Mouse (Mus musculus) cortical plate, adult 2 months (tissue): ENCODE results near the gene Poc5.

Experiments used
- CTCF ChIP-seq: fragments of 200-500 bp; IDR thresholded peaks from 2 replicates; pipeline ENCODE4 v1.5.1; 2011; ENCODE audit warnings: mild to moderate bottlenecking, control low read depth, low read length; ENCODE audit not compliant: insufficient read depth; ENCODE audit errors: extremely low read depth
- POLR2A ChIP-seq: fragments of 200-500 bp; IDR thresholded peaks from 2 replicates; pipeline ENCODE4 v1.6.1; 2011; ENCODE audit warnings: mild to moderate bottlenecking, low read length, control low read depth; ENCODE audit not compliant: insufficient read depth; ENCODE audit errors: extremely low read depth

DNA sequence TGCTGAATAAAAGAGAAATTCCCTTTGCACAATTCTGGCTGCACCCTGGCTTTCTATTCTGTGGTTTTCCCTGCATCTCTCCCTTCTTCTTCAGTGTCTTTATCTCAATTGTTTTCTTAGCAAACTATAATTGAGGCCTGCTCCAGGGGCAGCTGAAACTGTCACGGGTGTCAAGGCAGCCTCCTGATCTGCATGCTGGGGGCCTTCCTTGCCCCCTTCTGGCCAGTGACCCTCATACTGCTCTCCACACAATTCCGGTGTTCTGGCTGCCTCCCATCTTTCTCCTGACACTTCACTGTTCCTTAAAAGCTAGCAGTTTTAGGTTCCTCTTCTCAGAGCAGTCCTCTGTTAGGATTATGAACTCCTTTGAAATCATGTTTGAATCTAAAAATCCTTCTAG is 1.2 kb downstream of the Poc5 start:
- TF ChIP-seq CTCF = no peak
- TF ChIP-seq POLR2A = no peak
